ENCODE assay signal across 7 mouse cellular contexts in genomic region chr14:102805936-102806923, GRCm38 (mm10).
DNase-seq lines count a peak whose midpoint lies in the region; ATAC-seq lines count a peak whose summit lies in the region.

No protein-coding gene starts in this region.

- H3K9me3 ChIP-seq in kidney, embryonic 16.5 days (ENCODE audit: low read length): no peaks in the 10 kb centered on the region

- H3K4me2 ChIP-seq in kidney, embryonic 16.5 days (replicated peaks; ENCODE audit: low read depth, low read length): no peak overlapping the region

- 51% methylated on average over 21 of the region's 21 CpGs for whole genome bisulfite sequencing in kidney, embryonic 16.5 days

- peak overlapping the region; percentile 2; the same call in 1 of the 2 replicates for H3K27ac ChIP-seq in kidney, embryonic 16.5 days (ENCODE audit: low read length)

- H3K27me3 ChIP-seq in kidney, embryonic 16.5 days (ENCODE audit: insufficient read depth, low read length): no peaks in the 10 kb centered on the region

- H3K4me3 ChIP-seq in kidney, embryonic 16.5 days (ENCODE audit: low read length): no peak overlapping the region

- peak; percentile 60; the same call in 1 of the 2 replicates for ATAC-seq in kidney, embryonic 16.5 days (ENCODE audit: low FRiP score, low TSS enrichment)

- peaks cover 12% of the 10 kb centered on the region; the same call in 1 of the 2 replicates for H3K4me1 ChIP-seq in kidney, embryonic 16.5 days (ENCODE audit: insufficient read depth, low read length)

- DNase-seq in retina, postnatal 1 day: peak; percentile 4
- no peak for DNase-seq in retina, embryonic 14.5 days (ENCODE audit: low spot score)
- peak; percentile 16 for DNase-seq in adrenal gland, postnatal 25 days
- peak; percentile 11 to 29 for DNase-seq in frontal cortex, postnatal 14 days (ENCODE audit: low spot score in 2 of 2)
- DNase-seq in lung, postnatal 10 days: peak; percentile 48
- DNase-seq in testis, postnatal 10 days (ENCODE audit: low spot score): peak; percentile 53

- H3K9ac ChIP-seq in kidney, embryonic 16.5 days (replicated peaks; ENCODE audit: low read length): no peak overlapping the region

- no peaks in the 10 kb centered on the region for H3K36me3 ChIP-seq in kidney, embryonic 16.5 days (ENCODE audit: insufficient read depth, low read length)
